Mouse (Mus musculus): ENCODE results near the gene Aldh1a2. TPM values are rescaled to one million over a fixed set of nuclear protein-coding genes. Genes with fewer than 3 reads are reported as not detected.

Aldh1a2 gene
- total and polyA plus RNA-seq, 3 experiments = not detected

GRCm38 (mm10) chr9:71210870-71211269, 4.7 kb upstream of the Aldh1a2 start:
- no peak for TF ChIP-seq GATA2 (IDR thresholded peaks at IDR 0.05; ENCODE audit: borderline replicate concordance, low read depth, low read length)
- Histone ChIP-seq H3K36me3 (replicated peaks) (no peaks in the 10 kb centered on the region), H3K27me3 (ENCODE audit: insufficient read depth, low read length) (peaks cover 3% of the 10 kb centered on the region; the same call in 1 of the 2 replicates), H3K4me3 (ENCODE audit: low read depth, low read length) (no peak overlapping the region), H3K9me3 (replicated peaks) (peaks cover 9% of the 10 kb centered on the region), H3K4me1 (ENCODE audit: insufficient read depth, low read depth, low read length) (no peaks in the 10 kb centered on the region)
- ATAC-seq (ENCODE audit: extremely low read depth, insufficient number of reproducible peaks, low FRiP score, poor library complexity, severe bottlenecking) (no peak), DNase-seq (ENCODE audit: low spot score) (no peak)

GRCm38 (mm10) chr9:71213636-71214035, 2.0 kb upstream of the Aldh1a2 start:
- Histone ChIP-seq H3K4me3 (ENCODE audit: low read depth, low read length) (no peak overlapping the region), H3K27me3 (ENCODE audit: insufficient read depth, low read length) (peaks cover 12% of the 10 kb centered on the region), H3K9me3 (replicated peaks) (peaks cover 16% of the 10 kb centered on the region), H3K36me3 (replicated peaks) (no peaks in the 10 kb centered on the region), H3K4me1 (ENCODE audit: insufficient read depth, low read depth, low read length) (no peaks in the 10 kb centered on the region)
- TF ChIP-seq CTCF (IDR thresholded peaks at IDR 0.05; ENCODE audit: low read depth, low read length) = no peak
- TF ChIP-seq GATA1 (IDR thresholded peaks at IDR 0.05; ENCODE audit: borderline replicate concordance, low read length) = no peak
- no peak for TF ChIP-seq POLR2AphosphoS5 (IDR thresholded peaks at IDR 0.05; ENCODE audit: insufficient replicate concordance, low read depth, low read length)
- TF ChIP-seq GATA2 (IDR thresholded peaks at IDR 0.05; ENCODE audit: borderline replicate concordance, low read depth, low read length) = no peak
- TF ChIP-seq TAL1 (conservative IDR thresholded peaks at IDR 0.05; ENCODE audit: low read depth, low read length) = no peak
- ATAC-seq (ENCODE audit: extremely low read depth, insufficient number of reproducible peaks, low FRiP score, poor library complexity, severe bottlenecking) (no peak), DNase-seq (ENCODE audit: low spot score) (no peak)

DNA sequence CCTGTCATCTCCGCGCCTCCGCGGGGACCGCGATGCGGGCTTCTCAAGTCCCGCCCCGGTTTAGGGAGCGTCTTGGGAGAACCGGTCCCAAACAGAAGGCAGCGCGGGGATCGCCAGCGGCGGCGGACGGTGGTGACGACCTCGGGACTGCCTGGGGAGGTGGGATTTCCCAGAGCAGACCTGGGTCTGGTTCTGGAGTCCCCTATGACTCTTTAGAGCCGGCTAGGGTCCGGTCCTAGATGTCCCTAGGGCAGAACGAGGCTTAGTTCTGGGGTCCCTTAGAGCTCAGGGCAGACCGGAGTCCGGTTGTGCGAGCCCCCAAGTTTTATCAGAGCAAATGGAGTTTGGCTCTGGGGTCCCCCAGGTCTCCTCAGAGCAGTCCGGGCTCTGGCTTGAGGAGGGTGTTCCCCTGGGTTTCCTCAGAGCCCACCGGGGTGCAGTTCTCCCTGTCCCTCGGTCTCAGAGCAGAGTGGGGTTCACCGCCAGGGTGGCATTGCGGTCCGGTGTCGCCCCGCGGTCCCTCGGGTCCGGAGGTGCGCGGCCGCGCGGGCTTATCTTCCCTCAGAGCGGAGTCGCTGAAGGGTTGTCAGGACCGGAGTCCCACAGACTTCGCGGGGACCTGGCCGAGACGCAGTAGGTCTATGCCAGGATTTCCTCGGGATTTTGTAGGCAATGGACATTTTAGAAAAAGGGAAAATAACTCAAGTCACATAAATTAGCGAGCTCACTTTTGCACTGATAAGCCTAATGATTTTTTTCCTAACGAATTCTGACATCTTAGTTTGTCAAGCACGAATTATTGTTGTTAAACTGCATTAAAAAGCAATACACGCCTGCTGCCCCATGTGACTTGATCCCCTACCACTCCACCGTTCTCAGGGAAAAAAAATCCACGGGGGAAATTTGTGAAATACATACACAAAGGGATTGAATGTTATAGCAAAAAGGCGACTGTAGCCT, 727 bp downstream of the Aldh1a2 start:
- TF ChIP-seq GATA1 (IDR thresholded peaks at IDR 0.05; ENCODE audit: borderline replicate concordance, low read length) (no peak), POLR2AphosphoS5 (IDR thresholded peaks at IDR 0.05; ENCODE audit: insufficient replicate concordance, low read depth, low read length) (no peak), TAL1 (conservative IDR thresholded peaks at IDR 0.05; ENCODE audit: low read depth, low read length) (no peak), GATA2 (IDR thresholded peaks at IDR 0.05; ENCODE audit: borderline replicate concordance, low read depth, low read length) (no peak), CTCF (IDR thresholded peaks at IDR 0.05; ENCODE audit: low read depth, low read length) (no peak)
- no peaks in the 10 kb centered on the region for H3K4me1 ChIP-seq (ENCODE audit: insufficient read depth, low read depth, low read length)
- peaks cover 14% of the 10 kb centered on the region for H3K27me3 ChIP-seq (ENCODE audit: insufficient read depth, low read length)
- DNase-seq (ENCODE audit: low spot score) = no peak
- H3K36me3 ChIP-seq (replicated peaks) = no peaks in the 10 kb centered on the region
- no peak for ATAC-seq (ENCODE audit: extremely low read depth, insufficient number of reproducible peaks, low FRiP score, poor library complexity, severe bottlenecking)
- peaks cover 16% of the 10 kb centered on the region for H3K9me3 ChIP-seq (replicated peaks)
- no peak overlapping the region; the same call in 1 of the 2 replicates for H3K4me3 ChIP-seq (ENCODE audit: low read depth, low read length)

GRCm38 (mm10) chr9:71216996-71217792, 1.6 kb downstream of the Aldh1a2 start:
- no peak for TF ChIP-seq GATA2 (IDR thresholded peaks at IDR 0.05; ENCODE audit: borderline replicate concordance, low read depth, low read length)
- no peak for TF ChIP-seq TAL1 (conservative IDR thresholded peaks at IDR 0.05; ENCODE audit: low read depth, low read length)
- no peak for TF ChIP-seq POLR2AphosphoS5 (IDR thresholded peaks at IDR 0.05; ENCODE audit: insufficient replicate concordance, low read depth, low read length)
- TF ChIP-seq GATA1 (IDR thresholded peaks at IDR 0.05; ENCODE audit: borderline replicate concordance, low read length) = no peak
- no peak for TF ChIP-seq CTCF (IDR thresholded peaks at IDR 0.05; ENCODE audit: low read depth, low read length)
- ATAC-seq (ENCODE audit: extremely low read depth, insufficient number of reproducible peaks, low FRiP score, poor library complexity, severe bottlenecking) = no peak
- Histone ChIP-seq H3K36me3 (replicated peaks) (no peaks in the 10 kb centered on the region), H3K9me3 (replicated peaks) (peaks cover 16% of the 10 kb centered on the region), H3K27me3 (ENCODE audit: insufficient read depth, low read length) (peaks cover 14% of the 10 kb centered on the region), H3K4me3 (ENCODE audit: low read depth, low read length) (no peak overlapping the region), H3K4me1 (ENCODE audit: insufficient read depth, low read depth, low read length) (no peaks in the 10 kb centered on the region)
- no peak for DNase-seq (ENCODE audit: low spot score)

DNA sequence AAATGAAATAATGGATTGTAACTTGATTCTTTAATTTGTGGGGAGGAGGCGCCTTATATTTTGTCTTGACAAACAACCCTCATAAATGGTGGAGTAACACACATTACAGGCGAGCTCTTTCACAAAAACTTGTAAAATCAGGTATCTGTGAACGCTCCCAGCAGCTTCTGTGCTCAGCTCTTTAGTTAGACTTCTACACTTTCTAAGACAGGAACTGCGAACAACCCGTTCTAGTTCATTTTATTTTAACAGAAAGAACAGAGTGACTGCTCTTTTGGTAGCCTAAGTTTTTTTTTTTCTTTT, 2.2 kb downstream of the Aldh1a2 start:
- Histone ChIP-seq H3K4me1 (ENCODE audit: insufficient read depth, low read depth, low read length) (no peaks in the 10 kb centered on the region), H3K36me3 (replicated peaks) (no peaks in the 10 kb centered on the region), H3K4me3 (ENCODE audit: low read depth, low read length) (no peak overlapping the region), H3K27me3 (ENCODE audit: insufficient read depth, low read length) (peaks cover 14% of the 10 kb centered on the region), H3K9me3 (replicated peaks) (peaks cover 16% of the 10 kb centered on the region)
- no peak for DNase-seq (ENCODE audit: low spot score)
- ATAC-seq (ENCODE audit: extremely low read depth, insufficient number of reproducible peaks, low FRiP score, poor library complexity, severe bottlenecking) = no peak
- TF ChIP-seq POLR2AphosphoS5 (IDR thresholded peaks at IDR 0.05; ENCODE audit: insufficient replicate concordance, low read depth, low read length) = no peak
- TF ChIP-seq CTCF (IDR thresholded peaks at IDR 0.05; ENCODE audit: low read depth, low read length) = no peak
- no peak for TF ChIP-seq GATA2 (IDR thresholded peaks at IDR 0.05; ENCODE audit: borderline replicate concordance, low read depth, low read length)
- TF ChIP-seq TAL1 (conservative IDR thresholded peaks at IDR 0.05; ENCODE audit: low read depth, low read length) = no peak
- no peak for TF ChIP-seq GATA1 (IDR thresholded peaks at IDR 0.05; ENCODE audit: borderline replicate concordance, low read length)

DNA sequence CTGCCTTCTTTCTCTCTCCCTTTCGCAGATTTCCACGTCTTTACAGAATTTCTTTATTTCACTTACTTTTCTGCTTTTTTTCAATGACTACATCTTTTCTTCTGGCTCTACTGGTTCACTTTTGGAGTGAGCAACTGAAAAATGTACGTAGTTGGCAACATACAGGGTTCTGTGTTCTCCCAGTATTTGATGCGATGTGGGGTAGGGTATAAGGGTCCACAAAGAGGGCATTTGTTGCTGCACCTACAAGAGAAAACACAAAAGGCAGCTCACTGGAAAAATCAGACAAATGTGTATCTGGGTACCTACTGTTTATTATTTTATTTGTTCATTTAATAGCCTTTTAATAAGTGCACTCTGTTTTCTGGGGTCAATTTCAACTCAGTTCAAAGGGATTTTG, 3.6 kb downstream of the Aldh1a2 start:
- H3K27me3 ChIP-seq (ENCODE audit: insufficient read depth, low read length) = peaks cover 11% of the 10 kb centered on the region

More for the DNA sequence above, 3.6 kb downstream of the Aldh1a2 start:
- DNase-seq (ENCODE audit: low spot score) = no peak
- H3K4me1 ChIP-seq (ENCODE audit: insufficient read depth, low read depth, low read length) = no peaks in the 10 kb centered on the region
- no peak overlapping the region for H3K4me3 ChIP-seq (ENCODE audit: low read depth, low read length)
- no peak for TF ChIP-seq GATA2 (IDR thresholded peaks at IDR 0.05; ENCODE audit: borderline replicate concordance, low read depth, low read length)
- no peak for TF ChIP-seq GATA1 (IDR thresholded peaks at IDR 0.05; ENCODE audit: borderline replicate concordance, low read length)
- no peak for ATAC-seq (ENCODE audit: extremely low read depth, insufficient number of reproducible peaks, low FRiP score, poor library complexity, severe bottlenecking)
- peaks cover 16% of the 10 kb centered on the region for H3K9me3 ChIP-seq (replicated peaks)
- no peaks in the 10 kb centered on the region for H3K36me3 ChIP-seq (replicated peaks)

All from G1E (cell line).